Mouse (Mus musculus) ovary, adult 18-20 months (tissue): ENCODE data around the gene Ncln.
"Not testable (repeated sequence)": the region's sequence is repeated elsewhere in the genome, so short reads cannot be mapped to it uniquely, and the experiment has no call there.

Experiments
- DNase-seq: peaks from one replicate; pipeline ENCODE4 v3.0.0; 2022; ENCODE audit warnings: low spot score, mixed read lengths

Ncln gene

GRCm38 (mm10) chr10:81461673-81462414 lies 34.3 kb downstream of the Ncln start:
- no peak for DNase-seq

- no peak for DNase-seq
Measured at GRCm38 (mm10) chr10:81460951-81461350, 35.2 kb downstream of the Ncln start.

GRCm38 (mm10) chr10:81460471-81460870 lies 35.7 kb downstream of the Ncln start:
- DNase-seq: no peak

GRCm38 (mm10) chr10:81459399-81459798 lies 36.8 kb downstream of the Ncln start:
- no peak for DNase-seq

- DNase-seq: no peak
Measured at GRCm38 (mm10) chr10:81458267-81458666, 37.9 kb downstream of the Ncln start.

- no peak for DNase-seq
Measured at GRCm38 (mm10) chr10:81457624-81458023, 38.6 kb downstream of the Ncln start.

- DNase-seq: no peak
Measured at GRCm38 (mm10) chr10:81456983-81457563, 39.1 kb downstream of the Ncln start.

- no peak for DNase-seq
Measured at GRCm38 (mm10) chr10:81455181-81455895, 40.9 kb downstream of the Ncln start, which contains the start of gene Nfic. TSS of gene Nfic (minus strand) at chr10:81455635.

- no peak for DNase-seq
Measured at GRCm38 (mm10) chr10:81454106-81454505, 42.1 kb downstream of the Ncln start.

- no peak for DNase-seq
Measured at GRCm38 (mm10) chr10:81452947-81453288, 43.3 kb downstream of the Ncln start.

- no peak for DNase-seq
Measured at GRCm38 (mm10) chr10:81452237-81452946, 43.8 kb downstream of the Ncln start.

GRCm38 (mm10) chr10:81451365-81451745 lies 44.8 kb downstream of the Ncln start:
- no peak for DNase-seq

- DNase-seq: no peak
Measured at GRCm38 (mm10) chr10:81450641-81451364, 45.4 kb downstream of the Ncln start.

GRCm38 (mm10) chr10:81450140-81450539 lies 46.1 kb downstream of the Ncln start:
- no peak for DNase-seq

- DNase-seq: not testable (repeated sequence)
Measured at GRCm38 (mm10) chr10:81445516-81445915, 50.7 kb downstream of the Ncln start.

GRCm38 (mm10) chr10:81441019-81441418 lies 55.2 kb downstream of the Ncln start:
- no peak for DNase-seq
